In genomic region chr8:11990024-11990423, GRCm38 (mm10) we compare ENCODE assay signal across 22 mouse cellular contexts.
"Had no signal": no experiment of that assay in that cellular context is flagged by ENCODE, and none has a peak within 500 bp of the region (broad histone marks: within the 10 kb centered on the region; RNA-seq: fewer than 3 reads in every experiment).

No protein-coding gene starts in this region.

- ATAC-seq: intestine, embryonic 16.5 days; midbrain, embryonic 15.5 days had no signal

- H3K36me3 ChIP-seq: limb, embryonic 12.5 days; limb, embryonic 15.5 days; midbrain, embryonic 12.5 days; midbrain, embryonic 15.5 days; neural tube, embryonic 12.5 days; neural tube, embryonic 15.5 days had no signal

- H3K4me1 ChIP-seq: limb, embryonic 12.5 days; limb, embryonic 15.5 days; midbrain, embryonic 12.5 days; midbrain, embryonic 15.5 days; neural tube, embryonic 12.5 days; neural tube, embryonic 15.5 days had no signal

- H3K4me3 ChIP-seq: limb, embryonic 12.5 days; limb, embryonic 15.5 days; midbrain, embryonic 12.5 days; midbrain, embryonic 15.5 days; neural tube, embryonic 12.5 days; neural tube, embryonic 15.5 days had no signal

- H3K9ac ChIP-seq: limb, embryonic 12.5 days; limb, embryonic 15.5 days; midbrain, embryonic 12.5 days; midbrain, embryonic 15.5 days; neural tube, embryonic 12.5 days; neural tube, embryonic 15.5 days had no signal

- H3K4me2 ChIP-seq: limb, embryonic 12.5 days; limb, embryonic 15.5 days; midbrain, embryonic 12.5 days; midbrain, embryonic 15.5 days; neural tube, embryonic 12.5 days; neural tube, embryonic 15.5 days had no signal

- H3K9me3 ChIP-seq: limb, embryonic 12.5 days; limb, embryonic 15.5 days; midbrain, embryonic 12.5 days; midbrain, embryonic 15.5 days; neural tube, embryonic 12.5 days; neural tube, embryonic 15.5 days had no signal

- H3K27ac ChIP-seq: limb, embryonic 12.5 days; limb, embryonic 15.5 days; midbrain, embryonic 12.5 days; midbrain, embryonic 15.5 days; neural tube, embryonic 12.5 days; neural tube, embryonic 15.5 days; stomach, postnatal 0 days had no signal

- DNase-seq: kidney, adult 18-20 months; kidney, adult 9 months; kidney, postnatal 14 days; kidney, postnatal 4 days; left cerebral cortex, postnatal 4 days; lung, adult 2 months; lung, postnatal 14 days; lung, postnatal 4 days; right cerebral cortex, adult 18-20 months; right cerebral cortex, postnatal 14 days; right cerebral cortex, postnatal 4 days; thymus, adult 2 months; thymus, postnatal 14 days; thymus, postnatal 4 days had no signal
